Mouse (Mus musculus) testis, adult 2 months (tissue): ENCODE data around the gene AC109138.7. TPM values are rescaled to one million over a fixed set of nuclear protein-coding genes. Genes with fewer than 3 reads are reported as not detected.

Experiments
- H3K27ac ChIP-seq: fragments of 200-500 bp; 2 replicates; pipeline ENCODE4 v1.5.1; 2012; ENCODE audit warnings: low read depth, low read length; ENCODE audit not compliant: control insufficient read depth, insufficient read depth
- H3K27me3 ChIP-seq: fragments of 200-500 bp; 2 replicates; pipeline ENCODE4 v1.6.1; 2012; ENCODE audit warnings: mild to moderate bottlenecking, low read length, moderate library complexity; ENCODE audit not compliant: control insufficient read depth, insufficient read depth
- H3K36me3 ChIP-seq: fragments of 200-500 bp; 2 replicates; pipeline ENCODE4 v1.6.1; 2012; ENCODE audit warnings: mild to moderate bottlenecking, low read length; ENCODE audit not compliant: control insufficient read depth, insufficient read depth
- H3K4me1 ChIP-seq: fragments of 200-500 bp; 2 replicates; pipeline ENCODE4 v1.6.1; 2012; ENCODE audit warnings: low read length; ENCODE audit not compliant: control insufficient read depth, insufficient read depth
- H3K4me3 ChIP-seq: fragments of 200-500 bp; 2 replicates; pipeline ENCODE4 v1.5.1; 2012; ENCODE audit warnings: low read depth, mild to moderate bottlenecking, low read length, moderate library complexity, mixed read lengths; ENCODE audit not compliant: control insufficient read depth
- CTCF ChIP-seq: fragments of 200-500 bp; IDR thresholded peaks from 2 replicates; pipeline ENCODE4 v1.5.1; 2012; ENCODE audit warnings: low read depth, mild to moderate bottlenecking, inconsistent platforms, low read length, moderate library complexity; ENCODE audit not compliant: control insufficient read depth, insufficient read depth, insufficient replicate concordance
- POLR2A ChIP-seq: fragments of 200-500 bp; IDR thresholded peaks from 2 replicates; pipeline ENCODE4 v1.6.1; 2012; ENCODE audit warnings: low read depth, mild to moderate bottlenecking, inconsistent platforms, low read length, moderate library complexity; ENCODE audit not compliant: control insufficient read depth
- polyA plus RNA-seq: library from polyadenylated mRNA; depleted of rRNA; stranded (reverse); fragments of >200 nt; gene quantifications from 2 replicates; pipeline ENCODE4 v1.2.3, GENCODE M21; 2012; rRNA removed

The AC109138.7 gene
- polyA plus RNA-seq, 1 experiment = 3.0 TPM

DNA sequence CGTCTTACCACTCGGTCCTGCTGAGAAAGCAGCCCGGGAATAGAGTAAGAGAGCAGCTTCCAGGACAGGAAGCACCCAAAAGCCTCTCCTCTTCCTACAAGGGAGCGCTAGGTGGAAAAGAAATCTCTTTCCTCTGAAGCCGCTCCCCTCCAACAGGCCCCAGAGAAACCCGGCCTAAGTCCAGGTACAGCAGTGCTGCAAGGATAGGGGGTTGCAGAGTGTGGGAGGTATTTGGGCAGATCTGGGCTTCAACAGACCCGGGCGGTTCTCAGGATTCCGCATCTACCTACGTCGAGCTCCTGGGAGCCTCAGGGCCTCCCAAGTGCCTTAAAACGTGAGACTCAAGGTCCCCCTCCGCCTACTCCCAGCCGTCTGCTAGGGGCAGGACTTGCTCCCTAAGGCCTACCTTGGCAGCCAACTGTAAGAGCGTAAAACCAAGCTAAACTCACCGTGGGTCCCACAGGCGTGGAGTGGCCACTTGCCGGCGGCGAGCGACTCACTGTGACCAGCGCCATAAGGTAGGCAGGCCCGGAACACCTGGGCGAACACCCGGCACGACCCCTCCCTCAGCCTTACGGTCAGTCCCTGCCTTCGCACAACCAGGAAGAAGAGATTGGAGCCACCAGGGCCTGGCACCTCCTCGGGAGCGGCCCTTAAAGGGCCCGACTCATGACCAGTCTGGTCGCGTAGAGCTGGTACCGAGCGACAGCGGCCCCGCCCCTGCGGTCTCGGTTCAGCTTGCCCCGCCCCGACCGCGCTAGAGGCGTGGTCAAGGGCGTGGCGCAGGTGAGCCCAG, 54.6 kb downstream of the AC109138.7 start, which contains the start of gene Ssh3:
TSS of gene Ssh3 (minus strand) at position 615 of the 796 bp plus-strand sequence.
- Histone ChIP-seq H3K27ac (no peak within 1 kb of the TSS), H3K27me3 (no peaks in the 10 kb centered on the region), H3K4me3 (peak within 1 kb of the TSS; percentile 77), H3K36me3 (no peaks in the 10 kb centered on the region; the same call in 1 of the 2 replicates), H3K4me1 (peaks cover 17% of the 10 kb centered on the region)
- no peak for TF ChIP-seq POLR2A

DNA sequence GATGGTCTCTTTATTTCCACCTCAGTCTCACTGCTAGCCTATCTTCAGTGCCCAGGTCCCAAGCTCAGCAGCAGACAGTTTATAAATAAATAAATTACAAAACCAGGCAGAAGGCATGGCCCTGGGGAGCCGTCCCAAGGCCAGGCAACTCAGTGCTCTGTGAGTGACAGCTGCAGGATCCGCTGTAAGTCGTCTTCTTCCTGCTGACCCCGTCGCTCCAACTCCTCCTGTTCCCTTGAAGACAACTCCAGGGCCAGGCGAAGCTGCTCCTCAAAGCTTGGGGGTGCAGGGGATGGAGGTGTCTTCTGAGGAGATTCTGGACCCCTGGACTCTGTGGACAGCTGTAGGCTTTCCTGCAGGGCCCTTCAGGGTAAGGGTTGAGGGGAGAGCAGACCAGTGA, 56.0 kb downstream of the AC109138.7 start:
- Histone ChIP-seq H3K27ac (no peak overlapping the region), H3K27me3 (no peaks in the 10 kb centered on the region), H3K4me3 (no peak overlapping the region), H3K36me3 (no peaks in the 10 kb centered on the region; the same call in 1 of the 2 replicates), H3K4me1 (peaks cover 17% of the 10 kb centered on the region)
- TF ChIP-seq CTCF (no peak), POLR2A (no peak)

DNA sequence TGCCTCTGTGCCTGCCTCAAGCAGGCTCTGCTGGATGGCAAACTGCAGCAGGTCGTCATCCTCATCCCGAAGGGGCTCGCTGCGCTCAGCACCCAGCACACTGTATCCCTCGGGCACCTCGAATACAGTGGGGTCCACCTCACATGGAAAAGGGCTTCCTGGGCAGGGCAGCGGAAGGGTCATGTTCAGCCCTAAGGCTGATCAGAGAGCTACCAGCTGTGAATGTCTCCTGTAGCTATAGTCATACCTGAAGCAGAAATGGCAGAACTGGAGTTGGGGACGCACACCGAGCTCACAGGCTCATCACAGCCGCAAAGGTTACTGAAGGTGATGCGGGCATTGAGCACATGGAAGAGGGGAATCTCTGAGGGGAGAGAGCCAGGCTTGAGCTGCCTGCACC, 56.8 kb downstream of the AC109138.7 start:
- Histone ChIP-seq H3K4me3 (no peak overlapping the region), H3K27me3 (no peaks in the 10 kb centered on the region), H3K27ac (no peak overlapping the region), H3K4me1 (peaks cover 17% of the 10 kb centered on the region), H3K36me3 (no peaks in the 10 kb centered on the region; the same call in 1 of the 2 replicates)
- TF ChIP-seq POLR2A (no peak), CTCF (no peak)

DNA sequence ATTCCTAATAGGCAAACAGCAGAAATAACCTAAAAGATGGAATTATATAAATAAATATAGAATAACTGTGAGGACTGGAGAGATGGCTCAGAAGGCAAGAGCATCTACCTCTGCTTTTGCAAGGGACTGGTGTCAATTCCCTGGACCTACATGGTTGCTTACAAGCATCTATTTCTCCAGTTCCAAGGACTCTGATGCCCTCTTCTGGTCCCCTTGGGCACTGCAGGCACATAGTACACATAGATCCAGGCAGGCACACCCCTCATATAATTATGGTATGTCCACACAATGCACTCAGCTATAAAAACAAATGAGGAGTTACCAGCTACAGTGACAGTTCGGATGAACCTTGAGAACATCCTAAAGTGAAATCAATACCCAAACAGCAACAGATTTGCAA, 65.3 kb downstream of the AC109138.7 start:
- peaks cover 13% of the 10 kb centered on the region for H3K4me1 ChIP-seq
- no peak overlapping the region for H3K4me3 ChIP-seq
- H3K27ac ChIP-seq = no peak overlapping the region
- H3K27me3 ChIP-seq = no peaks in the 10 kb centered on the region
- no peaks in the 10 kb centered on the region for H3K36me3 ChIP-seq
- TF ChIP-seq POLR2A (no peak), CTCF (peak; percentile 26; the same call in 1 of the 2 replicates)

DNA sequence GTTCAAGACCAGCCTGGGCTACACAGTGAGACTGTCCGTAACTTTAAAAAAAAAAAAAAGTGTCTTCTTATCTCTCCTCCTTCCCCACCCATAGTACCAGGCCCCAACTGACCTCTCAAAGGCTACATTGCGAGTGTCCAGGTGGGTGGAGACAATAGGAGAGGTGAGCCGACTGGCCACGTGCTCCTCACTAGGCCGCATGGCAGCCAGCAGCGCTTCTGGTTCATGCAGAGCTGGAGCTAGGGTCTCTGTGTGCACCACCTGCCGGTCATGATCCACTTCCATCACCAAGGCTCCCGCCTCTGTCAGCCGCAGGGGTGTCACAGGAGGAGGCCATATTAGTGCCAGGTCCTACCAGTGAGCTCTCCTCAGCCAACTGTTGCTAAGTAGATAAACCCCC, 66.3 kb downstream of the AC109138.7 start:
- Histone ChIP-seq H3K27me3 (no peaks in the 10 kb centered on the region), H3K4me3 (no peak overlapping the region), H3K36me3 (no peaks in the 10 kb centered on the region), H3K4me1 (peaks cover 13% of the 10 kb centered on the region), H3K27ac (no peak overlapping the region)
- no peak for TF ChIP-seq CTCF
- TF ChIP-seq POLR2A = no peak

Other genes with a start within 250 kb of the AC109138.7 start
- gene Aldh3b2, start 242.0 kb upstream of the AC109138.7 start, polyA plus RNA-seq = 48.5 and 48.6 TPM in 2 replicates
- 14.7 and 14.9 TPM in 2 replicates for gene Acy3, start 227.8 kb upstream of the AC109138.7 start, polyA plus RNA-seq
- gene Tbx10, start 221.6 kb upstream of the AC109138.7 start, polyA plus RNA-seq = 0.41 and 0.56 TPM in 2 replicates
- gene Nudt8, start 213.8 kb upstream of the AC109138.7 start, polyA plus RNA-seq = 0.99 and 2.4 TPM in 2 replicates
- gene Gm49405, start 213.7 kb upstream of the AC109138.7 start, polyA plus RNA-seq = 0.48 TPM in 2 replicates
- gene Doc2g, start 211.0 kb upstream of the AC109138.7 start, polyA plus RNA-seq = 1.3 and 2.0 TPM in 2 replicates
- 145 and 173 TPM in 2 replicates for gene Ndufv1, start 201.6 kb upstream of the AC109138.7 start, polyA plus RNA-seq
- 88.6 and 94.9 TPM in 2 replicates for gene Gstp1, start 176.4 kb upstream of the AC109138.7 start, polyA plus RNA-seq
- gene Gstp2, start 168.3 kb upstream of the AC109138.7 start, polyA plus RNA-seq = 1.5 TPM in 2 replicates
- not detected in 2 replicates for gene Gstp3, start 154.8 kb upstream of the AC109138.7 start, polyA plus RNA-seq
- gene Cabp2, start 132.8 kb upstream of the AC109138.7 start, polyA plus RNA-seq = not detected in 2 replicates
- gene Cdk2ap2, start 117.2 kb upstream of the AC109138.7 start, polyA plus RNA-seq = 31.5 and 31.7 TPM in 2 replicates
- gene Pitpnm1, start 114.4 kb upstream of the AC109138.7 start, polyA plus RNA-seq = 31.9 and 42.8 TPM in 2 replicates
- 21.0 and 23.5 TPM in 2 replicates for gene Aip, start 88.5 kb upstream of the AC109138.7 start, polyA plus RNA-seq
- 0.02 TPM in 1 of 2 replicates, not detected in the other for gene Gpr152, start 74.6 kb upstream of the AC109138.7 start, polyA plus RNA-seq
- gene Cabp4, start 70.3 kb upstream of the AC109138.7 start, polyA plus RNA-seq = 0.16 and 0.29 TPM in 2 replicates
- gene Coro1b, start 65.7 kb upstream of the AC109138.7 start, polyA plus RNA-seq = 87.3 and 97.2 TPM in 2 replicates
- gene Ptprcap, start 60.8 kb upstream of the AC109138.7 start, polyA plus RNA-seq = 0.65 and 1.0 TPM in 2 replicates
- gene Rps6kb2, start 51.0 kb upstream of the AC109138.7 start, polyA plus RNA-seq = 10.9 and 11.1 TPM in 2 replicates
- 2.5 and 2.7 TPM in 2 replicates for gene Carns1, start 38.9 kb upstream of the AC109138.7 start, polyA plus RNA-seq
- 0.98 and 1.3 TPM in 2 replicates for gene Tbc1d10c, start 23.1 kb upstream of the AC109138.7 start, polyA plus RNA-seq
- 48.8 and 49.8 TPM in 2 replicates for gene Ppp1ca, start 22.3 kb upstream of the AC109138.7 start, polyA plus RNA-seq
- gene Rad9a, start 12.7 kb upstream of the AC109138.7 start, polyA plus RNA-seq = 9.0 and 9.2 TPM in 2 replicates
- 2.0 and 3.1 TPM in 2 replicates for gene Clcf1, start 119 bp upstream of the AC109138.7 start, polyA plus RNA-seq
- gene Pold4, start 17.5 kb downstream of the AC109138.7 start, polyA plus RNA-seq = 16.3 and 19.4 TPM in 2 replicates
- gene Ssh3, start 54.8 kb downstream of the AC109138.7 start, polyA plus RNA-seq = 6.3 and 7.1 TPM in 2 replicates
- 4.3 and 6.1 TPM in 2 replicates for gene Ankrd13d, start 68.8 kb downstream of the AC109138.7 start, polyA plus RNA-seq
- 10.7 and 12.0 TPM in 2 replicates for gene Grk2, start 91.9 kb downstream of the AC109138.7 start, polyA plus RNA-seq
- gene Kdm2a, start 183.9 kb downstream of the AC109138.7 start, polyA plus RNA-seq = 46.0 and 48.5 TPM in 2 replicates
- 8.9 and 9.3 TPM in 2 replicates for gene Rhod, start 225.1 kb downstream of the AC109138.7 start, polyA plus RNA-seq